Mouse (Mus musculus) CH12.LX (cell line): Measurements from ENCODE around the gene Ndufaf7.

Experiments used
- CHD1 ChIP-seq: IDR thresholded peaks from 2 replicates; pipeline ENCODE4 v1.6.1; 2012; ENCODE audit warnings: low read depth, low read length, improper control_type of control experiment, inconsistent platforms
- CTCF ChIP-seq, 2 experiments: IDR thresholded peaks in 1 of 2; conservative IDR thresholded peaks in 1 of 2; 2 replicates each; pipeline ENCODE4 v1.5.1; 2011 to 2012; ENCODE audit warnings: low read depth in 2 of 2, low read length in 2 of 2, improper control_type of control experiment in 1 of 2, inconsistent platforms in 1 of 2, mild to moderate bottlenecking in 1 of 2, moderate library complexity in 1 of 2
- HCFC1 ChIP-seq: IDR thresholded peaks from 2 replicates; pipeline ENCODE4 v1.6.1; 2012; ENCODE audit warnings: low read depth, mild to moderate bottlenecking, inconsistent platforms, low read length, improper control_type of control experiment
- IRF4 ChIP-seq: IDR thresholded peaks from 2 replicates; pipeline ENCODE4 v1.6.1; 2014; ENCODE audit warnings: low read depth, mild to moderate bottlenecking, inconsistent platforms, low read length, improper control_type of control experiment
- MAZ ChIP-seq: IDR thresholded peaks from 2 replicates; pipeline ENCODE4 v1.6.1; 2012; ENCODE audit warnings: low read depth, mild to moderate bottlenecking, inconsistent platforms, low read length, improper control_type of control experiment, moderate library complexity
- POLR2A ChIP-seq: IDR thresholded peaks from 2 replicates; pipeline ENCODE4 v1.6.1; 2011; ENCODE audit warnings: low read depth, mild to moderate bottlenecking, improper control_type of control experiment, low read length
- UBTF ChIP-seq: IDR thresholded peaks from 2 replicates; pipeline ENCODE4 v1.6.1; 2012; ENCODE audit warnings: low read depth, mild to moderate bottlenecking, inconsistent platforms, low read length, improper control_type of control experiment, moderate library complexity
- USF1 ChIP-seq: IDR thresholded peaks from 2 replicates; pipeline ENCODE4 v1.6.1; 2014; ENCODE audit warnings: low read depth, mild to moderate bottlenecking, inconsistent platforms, low read length, improper control_type of control experiment
- USF2 ChIP-seq: conservative IDR thresholded peaks from 2 replicates; pipeline ENCODE4 v1.6.1; 2011; ENCODE audit warnings: low read depth, low read length, improper control_type of control experiment

DNA sequence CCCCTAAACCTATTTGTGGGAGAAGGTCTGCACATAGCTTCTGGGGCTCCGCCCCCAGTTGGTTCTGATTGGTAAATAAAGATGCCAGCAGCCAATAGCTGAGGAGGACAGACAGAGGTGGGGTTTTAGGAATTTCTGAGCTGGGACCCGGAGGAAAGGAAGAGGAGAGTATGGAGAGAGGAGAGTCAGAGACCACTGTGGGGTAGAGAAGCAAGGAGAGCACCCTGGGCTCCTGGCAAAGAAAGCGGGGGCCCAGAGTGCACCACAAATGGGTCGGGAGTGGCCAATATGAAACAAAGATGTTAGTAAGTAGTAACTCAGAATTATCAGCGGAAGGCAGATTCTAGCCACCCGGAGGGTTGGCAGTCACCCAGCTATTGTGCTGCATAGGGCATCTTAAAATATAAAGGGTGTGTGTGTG, 24.1 kb upstream of the Ndufaf7 start:
- TF ChIP-seq CTCF (conservative IDR thresholded peaks at IDR 0.05 in 1 of 2, IDR thresholded peaks at IDR 0.05 in 1 of 2; ENCODE audit: low read depth in 2 of 2, low read length in 2 of 2), result no peak
- no peak for TF ChIP-seq POLR2A
- TF ChIP-seq USF1, result no peak
- no peak for TF ChIP-seq UBTF
- TF ChIP-seq IRF4, result no peak
- no peak for TF ChIP-seq MAZ
- TF ChIP-seq USF2, result no peak
- TF ChIP-seq HCFC1, result no peak
- TF ChIP-seq CHD1, result no peak
